Mouse (Mus musculus) CH12.LX (cell line): ENCODE data around the gene Tead2. TPM values are rescaled to one million over a fixed set of nuclear protein-coding genes. Genes with fewer than 3 reads are reported as not detected.
A peak's percentile ranks its signal among the peaks of the same experiment; 100 is the strongest.

ENCODE experiments used
- DNase-seq: peaks from one replicate; pipeline ENCODE4 v3.0.0-alpha.2; 2013; ENCODE audit errors: extremely low read depth
- H3K27ac ChIP-seq: 2 replicates; pipeline ENCODE4 v1.5.1; 2012; ENCODE audit warnings: low read depth, mild to moderate bottlenecking, control low read depth, moderate library complexity; ENCODE audit not compliant: insufficient read depth
- H3K27me3 ChIP-seq: replicated peaks from 2 replicates; pipeline ENCODE3; 2012; ENCODE audit warnings: inconsistent platforms
- H3K36me3 ChIP-seq, 2 experiments: replicated peaks in 1 of 2; 2 replicates each; pipeline versions ENCODE3 to v1.6.1; 2012; ENCODE audit warnings: inconsistent platforms in 1 of 2, low read length in 1 of 2, mild to moderate bottlenecking in 1 of 2, mixed read lengths in 1 of 2, moderate library complexity in 1 of 2; ENCODE audit not compliant: control insufficient read depth in 1 of 2, insufficient read depth in 1 of 2
- H3K4me1 ChIP-seq, 2 experiments: 2 replicates each; pipeline ENCODE4 v1.6.1; 2012; ENCODE audit warnings: inconsistent platforms in 1 of 2, moderate library complexity in 1 of 2; ENCODE audit not compliant: insufficient read depth in 2 of 2, control insufficient read depth in 1 of 2
- H3K4me2 ChIP-seq: 2 replicates; pipeline ENCODE4 v1.6.1; 2012; ENCODE audit warnings: low read depth, mild to moderate bottlenecking, control low read depth; ENCODE audit not compliant: poor library complexity, insufficient read depth, severe bottlenecking
- H3K4me3 ChIP-seq, 3 experiments: fragments of 150-350 bp in 1 of 3; sonication (generic) in 1 of 3; replicated peaks in 1 of 3; 2 replicates each; pipeline versions ENCODE3 to v1.5.1; 2011 to 2012; ENCODE audit warnings: low read depth in 2 of 3, low read length in 2 of 3, mild to moderate bottlenecking in 2 of 3, moderate library complexity in 2 of 3, control low read depth in 1 of 3, improper control_type of control experiment in 1 of 3, inconsistent platforms in 1 of 3, mixed read lengths in 1 of 3; ENCODE audit not compliant: poor library complexity in 1 of 3
- H3K79me2 ChIP-seq: replicated peaks from 2 replicates; pipeline ENCODE4 v1.6.1; 2012; ENCODE audit warnings: mild to moderate bottlenecking, moderate library complexity; ENCODE audit not compliant: control insufficient read depth, poor library complexity, insufficient read depth, severe bottlenecking; ENCODE audit errors: extremely low read depth
- H3K9ac ChIP-seq: 2 replicates; pipeline ENCODE4 v1.6.1; 2012; ENCODE audit warnings: low read depth, mild to moderate bottlenecking, control low read depth, moderate library complexity; ENCODE audit not compliant: insufficient read depth
- H3K9me3 ChIP-seq: replicated peaks from 2 replicates; pipeline ENCODE3; 2012; ENCODE audit warnings: low read length, inconsistent platforms, mixed read lengths
- BHLHE40 ChIP-seq: IDR thresholded peaks from 2 replicates; pipeline ENCODE4 v1.6.1; 2011; ENCODE audit warnings: mild to moderate bottlenecking, low read depth, low read length, improper control_type of control experiment
- CHD1 ChIP-seq: IDR thresholded peaks from 2 replicates; pipeline ENCODE4 v1.6.1; 2012; ENCODE audit warnings: low read depth, low read length, improper control_type of control experiment, inconsistent platforms
- CHD2 ChIP-seq: IDR thresholded peaks from 2 replicates; pipeline ENCODE4 v1.6.1; 2011; ENCODE audit warnings: low read length, improper control_type of control experiment
- CTCF ChIP-seq, 2 experiments: IDR thresholded peaks in 1 of 2; conservative IDR thresholded peaks in 1 of 2; 2 replicates each; pipeline ENCODE4 v1.5.1; 2011 to 2012; ENCODE audit warnings: low read depth in 2 of 2, low read length in 2 of 2, improper control_type of control experiment in 1 of 2, inconsistent platforms in 1 of 2, mild to moderate bottlenecking in 1 of 2, moderate library complexity in 1 of 2
- E2F4 ChIP-seq: IDR thresholded peaks from 2 replicates; pipeline ENCODE4 v1.6.1; 2011; ENCODE audit warnings: low read depth, low read length, improper control_type of control experiment; ENCODE audit not compliant: insufficient replicate concordance
- ELF1 ChIP-seq: IDR thresholded peaks from 2 replicates; pipeline ENCODE4 v1.6.1; 2014; ENCODE audit warnings: low read depth, mild to moderate bottlenecking, inconsistent platforms, low read length, improper control_type of control experiment
- EP300 ChIP-seq: IDR thresholded peaks from 2 replicates; pipeline ENCODE4 v1.6.1; 2011; ENCODE audit warnings: low read length, improper control_type of control experiment
- ETS1 ChIP-seq: conservative IDR thresholded peaks from 2 replicates; pipeline ENCODE4 v1.6.1; 2012; ENCODE audit warnings: low read depth, mild to moderate bottlenecking, inconsistent platforms, low read length, improper control_type of control experiment, moderate library complexity
- GABPA ChIP-seq: IDR thresholded peaks from 2 replicates; pipeline ENCODE4 v1.6.1; 2012; ENCODE audit warnings: low read depth, low read length, improper control_type of control experiment, inconsistent platforms; ENCODE audit not compliant: insufficient replicate concordance
- HCFC1 ChIP-seq: IDR thresholded peaks from 2 replicates; pipeline ENCODE4 v1.6.1; 2012; ENCODE audit warnings: low read depth, mild to moderate bottlenecking, inconsistent platforms, low read length, improper control_type of control experiment
- IRF4 ChIP-seq: IDR thresholded peaks from 2 replicates; pipeline ENCODE4 v1.6.1; 2014; ENCODE audit warnings: low read depth, mild to moderate bottlenecking, inconsistent platforms, low read length, improper control_type of control experiment
- JUN ChIP-seq: IDR thresholded peaks from 2 replicates; pipeline ENCODE4 v1.6.1; 2011; ENCODE audit warnings: low read depth, mild to moderate bottlenecking, low read length, improper control_type of control experiment, moderate library complexity; ENCODE audit not compliant: insufficient read depth
- JUND ChIP-seq: conservative IDR thresholded peaks from 2 replicates; pipeline ENCODE4 v1.6.1; 2011; ENCODE audit warnings: low read depth, low read length, improper control_type of control experiment
- KAT2A ChIP-seq: IDR thresholded peaks from 2 replicates; pipeline ENCODE4 v1.6.1; 2012; ENCODE audit warnings: low read length, improper control_type of control experiment, inconsistent platforms; ENCODE audit not compliant: insufficient replicate concordance
- MAFK ChIP-seq: IDR thresholded peaks from 2 replicates; pipeline ENCODE4 v1.6.1; 2011; ENCODE audit warnings: low read length, improper control_type of control experiment; ENCODE audit not compliant: insufficient replicate concordance
- MAX ChIP-seq: IDR thresholded peaks from 2 replicates; pipeline ENCODE4 v1.6.1; 2011; ENCODE audit warnings: low read length, improper control_type of control experiment
- MAZ ChIP-seq: IDR thresholded peaks from 2 replicates; pipeline ENCODE4 v1.6.1; 2012; ENCODE audit warnings: low read depth, mild to moderate bottlenecking, inconsistent platforms, low read length, improper control_type of control experiment, moderate library complexity
- MEF2A ChIP-seq: IDR thresholded peaks from 2 replicates; pipeline ENCODE4 v1.6.1; 2014; ENCODE audit warnings: low read depth, mild to moderate bottlenecking, inconsistent platforms, low read length, improper control_type of control experiment, borderline replicate concordance
- MXI1 ChIP-seq: IDR thresholded peaks from 2 replicates; pipeline ENCODE4 v1.6.1; 2011; ENCODE audit warnings: mild to moderate bottlenecking, low read depth, low read length, improper control_type of control experiment
- MYC ChIP-seq: IDR thresholded peaks from 2 replicates; pipeline ENCODE4 v1.6.1; 2011; ENCODE audit warnings: low read depth, mild to moderate bottlenecking, improper control_type of control experiment, low read length
- NELFE ChIP-seq: IDR thresholded peaks from 2 replicates; pipeline ENCODE4 v1.6.1; 2011; ENCODE audit warnings: low read depth, low read length, improper control_type of control experiment
- NRF1 ChIP-seq: IDR thresholded peaks from 2 replicates; pipeline ENCODE4 v1.6.1; 2014; ENCODE audit warnings: low read depth, mild to moderate bottlenecking, inconsistent platforms, low read length, improper control_type of control experiment, moderate library complexity
- PAX5 ChIP-seq: IDR thresholded peaks from 2 replicates; pipeline ENCODE4 v1.6.1; 2012; ENCODE audit warnings: low read length, inconsistent platforms, mixed read lengths
- POLR2A ChIP-seq: IDR thresholded peaks from 2 replicates; pipeline ENCODE4 v1.6.1; 2011; ENCODE audit warnings: low read depth, mild to moderate bottlenecking, improper control_type of control experiment, low read length
- POLR2AphosphoS2 ChIP-seq: IDR thresholded peaks from 2 replicates; pipeline ENCODE4 v1.6.1; 2011; ENCODE audit warnings: low read depth, low read length, improper control_type of control experiment
- RAD21 ChIP-seq: IDR thresholded peaks from 2 replicates; pipeline ENCODE4 v1.6.1; 2011; ENCODE audit warnings: low read depth, mild to moderate bottlenecking, low read length, improper control_type of control experiment, moderate library complexity
- RCOR1 ChIP-seq: conservative IDR thresholded peaks from 2 replicates; pipeline ENCODE4 v1.6.1; 2012; ENCODE audit warnings: low read depth, mild to moderate bottlenecking, inconsistent platforms, low read length, improper control_type of control experiment
- SIN3A ChIP-seq: IDR thresholded peaks from 2 replicates; pipeline ENCODE4 v1.6.1; 2012; ENCODE audit warnings: low read length, improper control_type of control experiment, inconsistent platforms
- SMC3 ChIP-seq: IDR thresholded peaks from 2 replicates; pipeline ENCODE4 v1.6.1; 2011; ENCODE audit warnings: low read depth, low read length, improper control_type of control experiment
- TBP ChIP-seq: conservative IDR thresholded peaks from 2 replicates; pipeline ENCODE4 v1.6.1; 2011; ENCODE audit warnings: low read depth, low read length, improper control_type of control experiment
- TCF12 ChIP-seq: IDR thresholded peaks from 2 replicates; pipeline ENCODE4 v1.6.1; 2014; ENCODE audit warnings: low read depth, mild to moderate bottlenecking, inconsistent platforms, low read length, improper control_type of control experiment
- UBTF ChIP-seq: IDR thresholded peaks from 2 replicates; pipeline ENCODE4 v1.6.1; 2012; ENCODE audit warnings: low read depth, mild to moderate bottlenecking, inconsistent platforms, low read length, improper control_type of control experiment, moderate library complexity
- USF1 ChIP-seq: IDR thresholded peaks from 2 replicates; pipeline ENCODE4 v1.6.1; 2014; ENCODE audit warnings: low read depth, mild to moderate bottlenecking, inconsistent platforms, low read length, improper control_type of control experiment
- USF2 ChIP-seq: conservative IDR thresholded peaks from 2 replicates; pipeline ENCODE4 v1.6.1; 2011; ENCODE audit warnings: low read depth, low read length, improper control_type of control experiment
- ZC3H11A ChIP-seq: IDR thresholded peaks from 2 replicates; pipeline ENCODE4 v1.6.1; 2012; ENCODE audit warnings: low read depth, mild to moderate bottlenecking, inconsistent platforms, low read length, improper control_type of control experiment
- ZKSCAN1 ChIP-seq: IDR thresholded peaks from 2 replicates; pipeline ENCODE4 v1.6.1; 2012; ENCODE audit warnings: low read depth, inconsistent platforms, low read length, improper control_type of control experiment, borderline replicate concordance
- ZMIZ1 ChIP-seq: IDR thresholded peaks from 2 replicates; pipeline ENCODE4 v1.6.1; 2012; ENCODE audit warnings: low read depth, mild to moderate bottlenecking, inconsistent platforms, low read length, improper control_type of control experiment
- ZNF384 ChIP-seq: IDR thresholded peaks from 2 replicates; pipeline ENCODE4 v1.6.1; 2012; ENCODE audit warnings: low read depth, low read length, improper control_type of control experiment, inconsistent platforms
- dilution Hi-C: fragments of 300-500 bp; cut with MboI; formaldehyde crosslinking; loops from 2 replicates; pipeline ENCODE4 v1.14.3; 2020; ENCODE audit warnings: low sequenced_read_pairs; ENCODE audit not compliant: extremely low pct_unique_long_range_greater_than_20kb, extremely low pct_ligation_motif_present
- in situ Hi-C: fragments of 300-500 bp; cut with MboI; formaldehyde crosslinking; loops from 3 replicates; pipeline ENCODE4 v1.14.3; 2019; ENCODE audit warnings: low sequenced_read_pairs, low pct_ligation_motif_present, low pct_unique_long_range_greater_than_20kb, mixed read lengths
- polyA plus RNA-seq: library from polyadenylated mRNA; unstranded; fragments of >175 nt; gene quantifications from 2 replicates; pipeline ENCODE4 v1.2.1, GENCODE M21; 2012; ENCODE audit warnings: low read depth; ENCODE audit not compliant: insufficient read length
- total RNA-seq, 2 experiments: library from RNA; depleted of rRNA; stranded (reverse); fragments of 300-350 nt in 1 of 2; fragments of >200 nt in 1 of 2; gene quantifications; 2 replicates each; pipeline ENCODE4 v1.2.3; 2012 to 2014

The Tead2 gene
- total and polyA plus RNA-seq, 3 experiments: 0.31 to 2.5 (median 0.38) TPM

- Histone ChIP-seq H3K4me2 (no peak overlapping the region), H3K36me3 (peaks cover 35 to 62% of the 10 kb centered on the region in 2 experiments), H3K27ac (peak overlapping the region; percentile 39), H3K79me2 (peaks cover 2% of the 10 kb centered on the region; the same call in 1 of the 2 replicates), H3K4me3 (peak overlapping the region in 1 of 3 experiments; percentile 57), H3K9ac (no peak overlapping the region), H3K4me1 (peaks cover 24 to 63% of the 10 kb centered on the region in 2 experiments), H3K9me3 (no peaks in the 10 kb centered on the region), H3K27me3 (no peaks in the 10 kb centered on the region)
- in situ Hi-C loops (no loop called here), dilution Hi-C loops (no loop called here)
- TF ChIP-seq PAX5 (no peak), HCFC1 (no peak), POLR2A (no peak; the same call in 1 of the 2 replicates), NRF1 (no peak), CHD2 (no peak), MXI1 (0 out of 2 replicates have a peak, but pooled peaks have one; percentile 34), MAZ (no peak), UBTF (no peak), RCOR1 (no peak), EP300 (peak; percentile 52; the same call in 1 of the 2 replicates), JUND (no peak), TBP (no peak), GABPA (no peak), SMC3 (no peak), USF2 (no peak), RAD21 (no peak), KAT2A (0 out of 2 replicates have a peak, but pooled peaks have one; percentile 32), MEF2A (no peak), CTCF (conservative IDR thresholded peaks at IDR 0.05 in 1 of 2, IDR thresholded peaks at IDR 0.05 in 1 of 2; ENCODE audit: low read depth in 2 of 2, low read length in 2 of 2) (no peak), NELFE (no peak), CHD1 (no peak), POLR2AphosphoS2 (no peak), ZMIZ1 (no peak), JUN (no peak), SIN3A (peak; percentile 61; the same call in 1 of the 2 replicates), ZKSCAN1 (no peak), MYC (peak; percentile 63; the same call in 1 of the 2 replicates), MAX (peak; percentile 68), IRF4 (no peak), MAFK (no peak), ZNF384 (peak; percentile 91), ETS1 (peak; percentile 45), ZC3H11A (no peak), E2F4 (no peak), ELF1 (peak; percentile 46; the same call in 1 of the 2 replicates), BHLHE40 (no peak), USF1 (no peak), TCF12 (peak; percentile 50; the same call in 1 of the 2 replicates)
- peak; percentile 81 for DNase-seq
Measured at GRCm38 (mm10) chr7:45233580-45234332, 18.2 kb downstream of the Tead2 start.
